ENCODE assay signal across 8 mouse cellular contexts in genomic region chr11:75530325-75530724, GRCm38 (mm10). TPM values are rescaled to one million over a fixed set of nuclear protein-coding genes. Genes with fewer than 3 reads are reported as not detected.
DNase-seq lines count a peak whose midpoint lies in the region; ATAC-seq and TF ChIP-seq lines count a peak whose summit lies in the region.

No protein-coding gene starts in this region.

- peaks cover 2 to 28% of the 10 kb centered on the region in 2 experiments for H3K36me3 ChIP-seq in CH12.LX (replicated peaks in 1 of 2; ENCODE audit: control insufficient read depth in 1 of 2, insufficient read depth in 1 of 2, low read length in 1 of 2)
- no peaks in the 10 kb centered on the region for H3K36me3 ChIP-seq in forebrain, embryonic 13.5 days (ENCODE audit: poor library complexity, severe bottlenecking)
- no peaks in the 10 kb centered on the region; the same call in 1 of the 2 replicates for H3K36me3 ChIP-seq in liver, postnatal 0 days (replicated peaks; ENCODE audit: insufficient read depth, low read length)
- H3K36me3 ChIP-seq in neural tube, embryonic 13.5 days = no peaks in the 10 kb centered on the region

- H3K4me3 ChIP-seq in CH12.LX (replicated peaks in 1 of 3; ENCODE audit: low read depth in 2 of 3, low read length in 2 of 3, poor library complexity in 1 of 3) = peak overlapping the region; percentile 57 to 80 (median 71)
- H3K4me3 ChIP-seq in forebrain, embryonic 13.5 days = peak overlapping the region; percentile 72
- peak overlapping the region; percentile 61 for H3K4me3 ChIP-seq in liver, postnatal 0 days (ENCODE audit: low read depth, low read length)
- H3K4me3 ChIP-seq in neural tube, embryonic 13.5 days = peak overlapping the region; percentile 71

- no peaks in the 10 kb centered on the region for H3K27me3 ChIP-seq in CH12.LX (replicated peaks)
- no peaks in the 10 kb centered on the region for H3K27me3 ChIP-seq in forebrain, embryonic 13.5 days
- no peaks in the 10 kb centered on the region for H3K27me3 ChIP-seq in liver, postnatal 0 days (ENCODE audit: insufficient read depth, low read length)
- H3K27me3 ChIP-seq in neural tube, embryonic 13.5 days = no peaks in the 10 kb centered on the region

- peak; percentile 99 for TF ChIP-seq RAD21 in CH12.LX (IDR thresholded peaks at IDR 0.05; ENCODE audit: low read depth, low read length)

- H3K9ac ChIP-seq in CH12.LX (ENCODE audit: insufficient read depth, low read depth) = peak overlapping the region; percentile 31; the same call in 1 of the 2 replicates
- peak overlapping the region; percentile 94 for H3K9ac ChIP-seq in forebrain, embryonic 13.5 days
- H3K9ac ChIP-seq in liver, postnatal 0 days (replicated peaks) = peak overlapping the region; percentile 73
- H3K9ac ChIP-seq in neural tube, embryonic 13.5 days = peak overlapping the region; percentile 97

- H3K4me2 ChIP-seq in CH12.LX (ENCODE audit: insufficient read depth, low read depth, poor library complexity, severe bottlenecking) = peak overlapping the region; percentile 83
- peak overlapping the region; percentile 98 for H3K4me2 ChIP-seq in forebrain, embryonic 13.5 days
- H3K4me2 ChIP-seq in liver, postnatal 0 days (ENCODE audit: low read depth, low read length) = peak overlapping the region; percentile 94
- H3K4me2 ChIP-seq in neural tube, embryonic 13.5 days = peak overlapping the region; percentile 97

- DNase-seq in CH12.LX (ENCODE audit: extremely low read depth) = peak; percentile 91
- peak; percentile 97 to 100 for DNase-seq in heart, postnatal 10 days
- DNase-seq in kidney, postnatal 4 days = peak; percentile 99 to 100
- peak; percentile 98 for DNase-seq in liver, postnatal 0 days
- DNase-seq in telencephalon, adult 2 months (ENCODE audit: low read depth, low spot score) = peak; percentile 68

- no peaks in the 10 kb centered on the region for H3K79me2 ChIP-seq in CH12.LX (replicated peaks; ENCODE audit: control insufficient read depth, extremely low read depth, insufficient read depth, poor library complexity, severe bottlenecking)

- in situ Hi-C loops in CH12.LX (cut with MboI; ENCODE audit: low pct_ligation_motif_present, low pct_unique_long_range_greater_than_20kb, low sequenced_read_pairs) = loop anchor here (5.0 kb wide), 1 partner anchor 42 kb away; no protein-coding TSS in a partner anchor

- H3K9me3 ChIP-seq in CH12.LX (replicated peaks; ENCODE audit: low read length) = no peaks in the 10 kb centered on the region
- no peaks in the 10 kb centered on the region for H3K9me3 ChIP-seq in forebrain, embryonic 13.5 days (replicated peaks)
- no peaks in the 10 kb centered on the region for H3K9me3 ChIP-seq in liver, postnatal 0 days (ENCODE audit: low read length)
- no peaks in the 10 kb centered on the region for H3K9me3 ChIP-seq in neural tube, embryonic 13.5 days

- TF ChIP-seq CTCF in CH12.LX (conservative IDR thresholded peaks at IDR 0.05 in 1 of 2, IDR thresholded peaks at IDR 0.05 in 1 of 2; ENCODE audit: low read depth in 2 of 2, low read length in 2 of 2) = peak; percentile 94 to 99
- TF ChIP-seq CTCF in liver, postnatal 0 days (IDR thresholded peaks at IDR 0.05; ENCODE audit: low read depth) = peak; percentile 99

- TF ChIP-seq EP300 in CH12.LX (IDR thresholded peaks at IDR 0.05; ENCODE audit: low read length) = no peak
- TF ChIP-seq EP300 in liver, postnatal 0 days (IDR thresholded peaks at IDR 0.05; ENCODE audit: low read depth) = no peak

- no peak for TF ChIP-seq POLR2A in CH12.LX (IDR thresholded peaks at IDR 0.05; ENCODE audit: low read depth, low read length)

- peaks cover 5 to 39% of the 10 kb centered on the region in 2 experiments; a peak in 3 of 4 replicates for H3K4me1 ChIP-seq in CH12.LX (ENCODE audit: control insufficient read depth in 1 of 2, insufficient read depth in 2 of 2)
- H3K4me1 ChIP-seq in forebrain, embryonic 13.5 days = peaks cover 27% of the 10 kb centered on the region
- peaks cover 15% of the 10 kb centered on the region for H3K4me1 ChIP-seq in liver, postnatal 0 days (ENCODE audit: insufficient read depth)
- H3K4me1 ChIP-seq in neural tube, embryonic 13.5 days (replicated peaks) = peaks cover 27% of the 10 kb centered on the region

- no peak overlapping the region for H3K27ac ChIP-seq in CH12.LX (ENCODE audit: insufficient read depth, low read depth)
- H3K27ac ChIP-seq in forebrain, embryonic 13.5 days = peak overlapping the region; percentile 97
- H3K27ac ChIP-seq in liver, postnatal 0 days (ENCODE audit: low read depth) = peak overlapping the region; percentile 90
- H3K27ac ChIP-seq in neural tube, embryonic 13.5 days (replicated peaks) = peak overlapping the region; percentile 99

- peak; percentile 53; the same call in 1 of the 2 replicates for ATAC-seq in cerebellum, adult (ENCODE audit: insufficient number of reproducible peaks, low FRiP score, low TSS enrichment)
- ATAC-seq in forebrain, embryonic 13.5 days = peak; percentile 44
- peak; percentile 46 for ATAC-seq in liver, postnatal 0 days
- peak; percentile 14; the same call in 1 of the 2 replicates for ATAC-seq in neural tube, embryonic 13.5 days (ENCODE audit: low read depth)

- dilution Hi-C loops in CH12.LX (cut with MboI; ENCODE audit: extremely low pct_ligation_motif_present, extremely low pct_unique_long_range_greater_than_20kb, low sequenced_read_pairs) = no loop called here

- 0% methylated on average over 10 of the region's 10 CpGs for WGBS in forebrain, embryonic 13.5 days
- WGBS in liver, postnatal 0 days (ENCODE audit: insufficient replicate concordance) = 0% methylated on average over 10 of the region's 10 CpGs
- 0% methylated on average over 10 of the region's 10 CpGs for WGBS in neural tube, embryonic 13.5 days

- intact Hi-C loops in heart, postnatal 10 days (cut with DNase I) = loop anchor here (1.0 kb wide), 1 partner anchor 43 kb away; no protein-coding TSS in a partner anchor

TF ChIP-seq in CH12.LX, 34 proteins besides CTCF, POLR2A, EP300 and RAD21 (continues in another document):
- TF ChIP-seq ZC3H11A (IDR thresholded peaks at IDR 0.05; ENCODE audit: low read depth, low read length) (peak; percentile 96), KAT2A (IDR thresholded peaks at IDR 0.05; ENCODE audit: insufficient replicate concordance, low read length) (no peak), ELF1 (IDR thresholded peaks at IDR 0.05; ENCODE audit: low read depth, low read length) (0 out of 2 replicates have a peak, but pooled peaks have one; percentile 31), MYC (IDR thresholded peaks at IDR 0.05; ENCODE audit: low read depth, low read length) (peak; percentile 66; the same call in 1 of the 2 replicates), JUN (IDR thresholded peaks at IDR 0.05; ENCODE audit: insufficient read depth, low read depth, low read length) (no peak), CHD1 (IDR thresholded peaks at IDR 0.05; ENCODE audit: low read depth, low read length) (no peak), IRF4 (IDR thresholded peaks at IDR 0.05; ENCODE audit: low read depth, low read length) (peak; percentile 57), TBP (conservative IDR thresholded peaks at IDR 0.05; ENCODE audit: low read depth, low read length) (no peak), POLR2AphosphoS2 (IDR thresholded peaks at IDR 0.05; ENCODE audit: low read depth, low read length) (no peak), TCF12 (IDR thresholded peaks at IDR 0.05; ENCODE audit: low read depth, low read length) (no peak)

RNA-seq across cellular contexts. Expression of gene Slc43a2, which starts 1.2 kb away (rescaled TPM):
- total RNA-seq in CH12.LX (2012; rRNA removed) (6.5 and 8.9 TPM in 2 replicates), CH12.LX (2014; rRNA removed) (3.5 and 5.0 TPM in 2 replicates)
- 6.8 and 8.8 TPM in 2 replicates for polyA plus RNA-seq in CH12.LX (2012; ENCODE audit: insufficient read length, low read depth)
- polyA plus RNA-seq in forebrain, embryonic 13.5 days (2015; fragmentation: Nextera tagmentation; extraction: Ambion mirVana) = 11.3 and 11.7 TPM in 2 replicates
- 10 to 100 TPM; 14.2 to 17.3 TPM for total RNA-seq in heart, postnatal 10 days (2021)
- polyA plus RNA-seq in liver, postnatal 0 days (2015; fragmentation: Nextera tagmentation; extraction: Ambion mirVana) = 5.9 and 7.2 TPM in 2 replicates
- polyA plus RNA-seq in neural tube, embryonic 13.5 days (2015; fragmentation: Nextera tagmentation; extraction: Ambion mirVana) = 17.5 and 20.4 TPM in 2 replicates

RNA-seq across cellular contexts. Expression of gene Scarf1, which starts 17.0 kb away (rescaled TPM):
- total RNA-seq in CH12.LX (2012; rRNA removed) (0.59 and 0.76 TPM in 2 replicates), CH12.LX (2014; rRNA removed) (0.24 and 0.28 TPM in 2 replicates)
- 0.76 and 0.90 TPM in 2 replicates for polyA plus RNA-seq in CH12.LX (2012; ENCODE audit: insufficient read length, low read depth)
- polyA plus RNA-seq in forebrain, embryonic 13.5 days (2015; fragmentation: Nextera tagmentation; extraction: Ambion mirVana) = 3.3 TPM in 2 replicates
- 10 to 100 TPM; 15.9 to 17.8 TPM for total RNA-seq in heart, postnatal 10 days (2021)
- 3.1 TPM in 2 replicates for polyA plus RNA-seq in liver, postnatal 0 days (2015; fragmentation: Nextera tagmentation; extraction: Ambion mirVana)
- 4.7 TPM in 2 replicates for polyA plus RNA-seq in neural tube, embryonic 13.5 days (2015; fragmentation: Nextera tagmentation; extraction: Ambion mirVana)

RNA-seq across cellular contexts. Expression of gene Rilp, which starts 20.4 kb away (rescaled TPM):
- total RNA-seq in CH12.LX (2012; rRNA removed) (0.63 and 0.72 TPM in 2 replicates), CH12.LX (2014; rRNA removed) (0.17 and 0.31 TPM in 2 replicates)
- polyA plus RNA-seq in CH12.LX (2012; ENCODE audit: insufficient read length, low read depth) = 0.76 and 1.1 TPM in 2 replicates
- polyA plus RNA-seq in forebrain, embryonic 13.5 days (2015; fragmentation: Nextera tagmentation; extraction: Ambion mirVana) = 0.40 and 0.47 TPM in 2 replicates
- total RNA-seq in heart, postnatal 10 days (2021) = 10 to 100 TPM; 32.2 to 34.5 TPM
- 13.2 and 13.4 TPM in 2 replicates for polyA plus RNA-seq in liver, postnatal 0 days (2015; fragmentation: Nextera tagmentation; extraction: Ambion mirVana)
- polyA plus RNA-seq in neural tube, embryonic 13.5 days (2015; fragmentation: Nextera tagmentation; extraction: Ambion mirVana) = 0.54 and 1.7 TPM in 2 replicates

RNA-seq across cellular contexts. Expression of gene Prpf8, which starts 43.7 kb away (rescaled TPM):
- total RNA-seq in CH12.LX (2012; rRNA removed) (246 and 255 TPM in 2 replicates), CH12.LX (2014; rRNA removed) (168 and 187 TPM in 2 replicates)
- 298 and 345 TPM in 2 replicates for polyA plus RNA-seq in CH12.LX (2012; ENCODE audit: insufficient read length, low read depth)
- polyA plus RNA-seq in forebrain, embryonic 13.5 days (2015; fragmentation: Nextera tagmentation; extraction: Ambion mirVana) = 56.3 and 63.2 TPM in 2 replicates
- 100 to 1,000 TPM; 103 to 109 TPM for total RNA-seq in heart, postnatal 10 days (2021)
- 12.1 and 13.9 TPM in 2 replicates for polyA plus RNA-seq in liver, postnatal 0 days (2015; fragmentation: Nextera tagmentation; extraction: Ambion mirVana)
- 47.3 and 51.3 TPM in 2 replicates for polyA plus RNA-seq in neural tube, embryonic 13.5 days (2015; fragmentation: Nextera tagmentation; extraction: Ambion mirVana)

RNA-seq across cellular contexts. Expression of gene Pitpna, which starts 57.6 kb away (rescaled TPM):
- total RNA-seq in CH12.LX (2012; rRNA removed) (61.8 and 75.8 TPM in 2 replicates), CH12.LX (2014; rRNA removed) (80.7 and 84.6 TPM in 2 replicates)
- polyA plus RNA-seq in CH12.LX (2012; ENCODE audit: insufficient read length, low read depth) = 243 and 290 TPM in 2 replicates
- polyA plus RNA-seq in forebrain, embryonic 13.5 days (2015; fragmentation: Nextera tagmentation; extraction: Ambion mirVana) = 70.0 and 70.8 TPM in 2 replicates
- total RNA-seq in heart, postnatal 10 days (2021) = 100 to 1,000 TPM; 146 to 150 TPM
- polyA plus RNA-seq in liver, postnatal 0 days (2015; fragmentation: Nextera tagmentation; extraction: Ambion mirVana) = 30.1 and 36.7 TPM in 2 replicates
- polyA plus RNA-seq in neural tube, embryonic 13.5 days (2015; fragmentation: Nextera tagmentation; extraction: Ambion mirVana) = 122 and 128 TPM in 2 replicates

Comparison
In these comparisons a context has a peak if more than half of its experiments do, and no peak if none do; other contexts are left out.
1. H3K9ac ChIP-seq: peak in every context shown above with its lines; median percentile 97 in neural tube, embryonic 13.5 days; 94 in forebrain, embryonic 13.5 days; 73 in liver, postnatal 0 days; 31 in CH12.LX.